Mouse (Mus musculus): ENCODE data around the gene Abhd12b.
"Not testable (repeated sequence)": the region's sequence is repeated elsewhere in the genome, so short reads cannot be mapped to it uniquely, and the experiment has no call there.

Gene Abhd12b

GRCm38 (mm10) chr12:70137095-70137494 lies 16.8 kb upstream of the Abhd12b start:
- CTCF ChIA-PET = interaction anchor here (0.5 to 0.6 kb wide), 2 partner anchors 8 to 29 kb away, joined by 3 read pairs; no protein-coding TSS in a partner anchor

GRCm38 (mm10) chr12:70137626-70138025 lies 16.3 kb upstream of the Abhd12b start:
- CTCF ChIA-PET = interaction anchor here (0.5 to 0.6 kb wide), 2 partner anchors 9 to 29 kb away, joined by 3 read pairs; no protein-coding TSS in a partner anchor

GRCm38 (mm10) chr12:70139871-70140270 lies 14.1 kb upstream of the Abhd12b start:
- CTCF ChIA-PET = interaction anchor here (0.9 kb wide), 1 partner anchor 9 kb away, joined by 3 read pairs; no protein-coding TSS in a partner anchor

GRCm38 (mm10) chr12:70140542-70140941 lies 13.4 kb upstream of the Abhd12b start:
- CTCF ChIA-PET = interaction anchor here (0.9 kb wide), 1 partner anchor 10 kb away, joined by 3 read pairs; no protein-coding TSS in a partner anchor

GRCm38 (mm10) chr12:70140993-70141576 lies 12.9 kb upstream of the Abhd12b start:
- CTCF ChIA-PET = interaction anchor here (0.5 to 0.9 kb wide), 2 partner anchors 10 to 57 kb away, joined by 3 to 4 read pairs; no protein-coding TSS in a partner anchor

- CTCF ChIA-PET = interaction anchor here (0.7 kb wide), 1 partner anchor 240 kb away, joined by 3 read pairs; no protein-coding TSS in a partner anchor
These were observed 9.8 kb upstream of the Abhd12b start for GRCm38 (mm10) chr12:70144106-70144587.

- CTCF ChIA-PET = interaction anchor here (0.7 to 0.9 kb wide), 3 partner anchors 56 to 239 kb away, joined by 3 to 5 read pairs (median 3); no protein-coding TSS in a partner anchor
These were observed 9.1 kb upstream of the Abhd12b start for GRCm38 (mm10) chr12:70144637-70145448.

- CTCF ChIA-PET = interaction anchor here (0.6 to 0.9 kb wide), 2 partner anchors 81 to 224 kb away, joined by 4 to 5 read pairs; no protein-coding TSS in a partner anchor
These were observed 8.4 kb upstream of the Abhd12b start for GRCm38 (mm10) chr12:70145586-70145985.

- CTCF ChIA-PET = no interaction called here
These were observed 5.8 kb upstream of the Abhd12b start for GRCm38 (mm10) chr12:70147986-70148630.

- CTCF ChIA-PET = no interaction called here
These were observed 5.2 kb upstream of the Abhd12b start for GRCm38 (mm10) chr12:70148631-70149265.

- CTCF ChIA-PET = interaction anchor here (0.6 kb wide), 1 partner anchor 271 kb away, joined by 3 read pairs; no protein-coding TSS in a partner anchor
These were observed 2.3 kb downstream of the Abhd12b start for GRCm38 (mm10) chr12:70156222-70156621.

- CTCF ChIA-PET = no interaction called here
These were observed 3.5 kb downstream of the Abhd12b start for GRCm38 (mm10) chr12:70157292-70158066.

- CTCF ChIA-PET = interaction anchor here (0.7 kb wide), 1 partner anchor 872 kb away, joined by 3 read pairs; no protein-coding TSS in a partner anchor
These were observed 7.1 kb downstream of the Abhd12b start for GRCm38 (mm10) chr12:70161057-70161456.

GRCm38 (mm10) chr12:70164741-70165140 lies 10.8 kb downstream of the Abhd12b start:
- CTCF ChIA-PET = no interaction called here

GRCm38 (mm10) chr12:70167950-70168349 lies 14.0 kb downstream of the Abhd12b start:
- CTCF ChIA-PET = no interaction called here

GRCm38 (mm10) chr12:70169969-70170368 lies 16.0 kb downstream of the Abhd12b start:
- CTCF ChIA-PET = no interaction called here

- CTCF ChIA-PET = not testable (repeated sequence)
These were observed 29.6 kb downstream of the Abhd12b start for GRCm38 (mm10) chr12:70183507-70183906.

- CTCF ChIA-PET = no interaction called here
These were observed 30.3 kb downstream of the Abhd12b start for GRCm38 (mm10) chr12:70184173-70184783.

GRCm38 (mm10) chr12:70192267-70192727 lies 38.4 kb downstream of the Abhd12b start:
- CTCF ChIA-PET = no interaction called here

GRCm38 (mm10) chr12:70195426-70195825 lies 41.5 kb downstream of the Abhd12b start:
- CTCF ChIA-PET = interaction anchor here (0.5 kb wide), 1 partner anchor 111 kb away, joined by 7 read pairs; no protein-coding TSS in a partner anchor
